Mouse (Mus musculus) liver, embryonic 13.5 days (tissue): ENCODE results near the gene Chst11. TPM values are rescaled to one million over a fixed set of nuclear protein-coding genes. Genes with fewer than 3 reads are reported as not detected.

Source experiments
- ATAC-seq: fragments of 200-750 bp; cut with Nextera tagmentation; 2 replicates; pipeline ENCODE4 v1.8.0; 2017; ENCODE audit warnings: low read depth, mild to moderate bottlenecking, moderate number of reproducible peaks, moderate library complexity
- DNase-seq: peaks from one replicate; pipeline ENCODE4 v3.0.0; 2022
- H3K27ac ChIP-seq: fragments of 300-500 bp; sonication (generic); 2 replicates; pipeline ENCODE4 v1.5.1; 2015; ENCODE audit warnings: moderate library complexity, mild to moderate bottlenecking, inconsistent platforms
- H3K27me3 ChIP-seq: fragments of 300-500 bp; sonication (generic); 2 replicates; pipeline ENCODE4 v1.6.1; 2015; ENCODE audit warnings: mild to moderate bottlenecking, inconsistent platforms
- H3K36me3 ChIP-seq: fragments of 300-500 bp; sonication (generic); 2 replicates; pipeline ENCODE4 v1.6.1; 2015; ENCODE audit warnings: mild to moderate bottlenecking, inconsistent platforms
- H3K4me1 ChIP-seq: fragments of 300-500 bp; sonication (generic); replicated peaks from 2 replicates; pipeline ENCODE4 v1.6.1; 2015; ENCODE audit warnings: inconsistent platforms
- H3K4me2 ChIP-seq: fragments of 300-500 bp; sonication (generic); 2 replicates; pipeline ENCODE4 v1.6.1; 2015; ENCODE audit warnings: inconsistent platforms, mild to moderate bottlenecking, moderate library complexity
- H3K4me3 ChIP-seq: fragments of 300-500 bp; sonication (generic); replicated peaks from 2 replicates; pipeline ENCODE4 v1.5.1; 2015; ENCODE audit warnings: mild to moderate bottlenecking, inconsistent platforms
- H3K9ac ChIP-seq: fragments of 300-500 bp; sonication (generic); 2 replicates; pipeline ENCODE4 v1.6.1; 2015; ENCODE audit warnings: mild to moderate bottlenecking, inconsistent platforms
- H3K9me3 ChIP-seq: fragments of 300-500 bp; sonication (generic); replicated peaks from 2 replicates; pipeline ENCODE4 v1.6.1; 2016; ENCODE audit warnings: inconsistent platforms
- WGBS: fragments of 180-500 bp; shearing (Covaris S2); methylation state at CpG from one replicate; pipeline ENCODE4 v1.1.7; 2015; ENCODE audit not compliant: insufficient replicate concordance; 5-methylcytosine and 5-hydroxymethylcytosine counted together
- polyA plus RNA-seq: library from polyadenylated mRNA; unstranded; fragments of >200 nt; fragmentation: Nextera tagmentation; extraction: Ambion mirVana; gene quantifications from 2 replicates; pipeline ENCODE4 v1.2.1, GENCODE M21; 2015

Gene Chst11
- polyA plus RNA-seq, 1 experiment from 2014 or later = 1.3 TPM

DNA sequence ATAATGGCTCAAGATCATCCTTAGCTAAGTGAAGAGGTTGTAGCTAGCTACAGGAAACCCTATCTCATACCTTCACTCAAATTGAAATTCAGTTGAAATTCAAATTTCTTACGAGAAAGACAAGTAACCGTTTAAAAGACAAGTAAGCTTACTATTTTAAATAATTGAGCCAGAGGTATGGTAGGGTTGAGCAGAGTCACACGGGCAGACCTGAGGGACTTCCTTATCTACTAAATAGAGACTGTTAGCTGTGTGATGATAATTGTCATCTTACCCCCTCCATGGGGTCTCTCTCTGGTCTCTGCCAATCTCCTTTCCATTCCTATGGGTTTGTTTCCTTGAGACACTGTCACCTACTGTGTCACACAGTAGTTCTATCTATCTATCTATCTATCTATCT, 30.6 kb downstream of the Chst11 start:
- Histone ChIP-seq H3K4me2 (peak overlapping the region; percentile 71; the same call in 1 of the 2 replicates), H3K9ac (no peak overlapping the region), H3K4me1 (peaks cover 93% of the 10 kb centered on the region), H3K27ac (peak overlapping the region; percentile 98), H3K4me3 (no peak overlapping the region), H3K27me3 (no peaks in the 10 kb centered on the region), H3K9me3 (peaks cover 2% of the 10 kb centered on the region; the same call in 1 of the 2 replicates), H3K36me3 (no peaks in the 10 kb centered on the region; the same call in 1 of the 2 replicates)
- WGBS = 42% methylated on average over 3 of the region's 3 CpGs
- ATAC-seq (no peak), DNase-seq (no peak)

DNA sequence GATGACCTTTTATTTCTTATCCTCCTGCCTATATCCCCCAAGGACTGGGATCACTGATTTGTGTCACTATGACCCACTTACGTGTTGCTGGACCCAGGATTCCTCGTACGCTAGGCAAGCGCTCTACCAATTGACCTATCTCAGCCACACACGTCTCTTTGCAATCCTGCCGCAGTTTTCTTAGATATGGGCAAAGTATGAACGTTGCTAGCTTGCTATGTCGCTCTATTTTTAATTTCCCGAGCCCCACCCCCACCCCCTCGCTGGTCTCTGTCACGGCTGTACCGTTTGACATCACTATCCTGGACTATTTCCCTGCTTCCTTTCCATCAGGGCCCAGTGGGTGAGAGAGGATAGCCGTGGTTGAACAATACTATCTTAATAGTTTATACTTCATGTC, 31.5 kb downstream of the Chst11 start:
- peak overlapping the region; percentile 72 for H3K9ac ChIP-seq
- no peak for DNase-seq
- H3K4me3 ChIP-seq = 0 out of 2 replicates have a peak overlapping the region, but pooled peaks have one; percentile 5
- peaks cover 2% of the 10 kb centered on the region; the same call in 1 of the 2 replicates for H3K9me3 ChIP-seq
- peak overlapping the region; percentile 71 for H3K4me2 ChIP-seq
- peak overlapping the region; percentile 98 for H3K27ac ChIP-seq
- no peaks in the 10 kb centered on the region; the same call in 1 of the 2 replicates for H3K36me3 ChIP-seq
- ATAC-seq = peak; percentile 3; the same call in 1 of the 2 replicates
- H3K27me3 ChIP-seq = no peaks in the 10 kb centered on the region
- H3K4me1 ChIP-seq = peaks cover 97% of the 10 kb centered on the region
- 16% methylated on average over 13 of the region's 13 CpGs for WGBS

DNA sequence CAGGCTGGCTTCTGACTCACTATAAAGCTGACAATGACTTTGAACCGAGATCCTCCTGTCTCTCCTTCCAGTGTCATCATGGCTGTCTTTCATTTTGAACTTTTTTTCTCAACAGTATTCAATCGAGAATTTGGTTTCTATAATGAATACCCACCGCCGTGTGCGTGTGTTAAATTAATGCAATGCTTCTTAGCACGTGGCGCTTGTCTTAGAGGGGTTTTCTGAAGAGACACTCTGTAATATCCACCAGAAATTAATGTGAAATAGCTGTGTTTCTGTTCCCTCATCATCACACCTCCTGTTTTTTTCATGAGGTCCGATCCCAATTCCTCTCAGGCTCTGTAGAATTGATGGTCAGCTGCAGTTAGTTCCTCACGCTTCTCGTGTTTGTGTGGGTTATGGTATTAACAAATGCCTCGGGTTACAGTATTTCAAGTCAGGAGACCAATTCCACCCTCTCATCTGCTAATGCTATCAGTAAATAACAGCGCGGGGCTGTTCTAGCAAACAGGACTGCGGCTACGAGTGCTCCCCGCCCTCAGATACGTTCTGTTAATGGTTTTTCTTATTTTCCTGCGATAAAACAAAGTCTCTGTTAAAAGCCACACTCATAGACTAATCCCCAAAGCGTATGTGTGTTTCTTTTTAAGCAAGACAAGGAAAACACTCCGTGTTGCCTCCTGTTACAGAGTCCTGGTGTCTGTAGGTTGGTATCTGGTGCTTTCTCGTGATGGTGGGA, 32.6 kb downstream of the Chst11 start:
- Histone ChIP-seq H3K27me3 (no peaks in the 10 kb centered on the region), H3K4me2 (peak overlapping the region; percentile 71), H3K9me3 (peaks cover 2% of the 10 kb centered on the region; the same call in 1 of the 2 replicates), H3K4me3 (peak overlapping the region; percentile 36), H3K4me1 (peaks cover 97% of the 10 kb centered on the region), H3K27ac (peak overlapping the region; percentile 98), H3K36me3 (no peaks in the 10 kb centered on the region; the same call in 1 of the 2 replicates), H3K9ac (peak overlapping the region; percentile 72)
- DNase-seq = peak; percentile 58
- peak; percentile 56 for ATAC-seq
- WGBS = 24% methylated on average over 21 of the region's 21 CpGs

DNA sequence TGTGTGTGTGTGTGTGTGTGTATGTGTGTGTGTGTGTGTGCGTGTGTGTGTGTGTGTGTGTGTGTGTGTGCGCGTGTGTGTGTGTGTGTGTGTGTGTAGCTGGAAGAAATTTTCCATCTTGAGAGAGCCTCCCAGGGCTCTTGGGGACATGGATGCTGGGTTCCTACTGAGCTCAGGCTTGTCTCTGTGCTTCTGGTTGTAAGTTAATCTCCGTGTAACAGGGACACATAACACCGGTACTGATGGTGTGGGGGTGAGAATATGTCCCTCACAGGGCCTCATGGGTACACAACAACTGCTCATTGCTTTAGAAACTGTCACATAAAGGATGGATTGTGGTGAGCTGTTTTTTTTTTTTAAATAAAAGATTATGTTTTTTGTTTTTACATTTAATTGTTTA, 33.2 kb downstream of the Chst11 start:
- H3K4me2 ChIP-seq = peak overlapping the region; percentile 71
- H3K27ac ChIP-seq = peak overlapping the region; percentile 98
- H3K4me3 ChIP-seq = peak overlapping the region; percentile 36
- peaks cover 2% of the 10 kb centered on the region; the same call in 1 of the 2 replicates for H3K9me3 ChIP-seq
- ATAC-seq (peak; percentile 40), DNase-seq (no peak)
- H3K36me3 ChIP-seq = no peaks in the 10 kb centered on the region; the same call in 1 of the 2 replicates
- H3K9ac ChIP-seq = peak overlapping the region; percentile 72
- H3K4me1 ChIP-seq = peaks cover 95% of the 10 kb centered on the region
- no peaks in the 10 kb centered on the region for H3K27me3 ChIP-seq
- WGBS = 16% methylated on average over 3 of the region's 5 CpGs

DNA sequence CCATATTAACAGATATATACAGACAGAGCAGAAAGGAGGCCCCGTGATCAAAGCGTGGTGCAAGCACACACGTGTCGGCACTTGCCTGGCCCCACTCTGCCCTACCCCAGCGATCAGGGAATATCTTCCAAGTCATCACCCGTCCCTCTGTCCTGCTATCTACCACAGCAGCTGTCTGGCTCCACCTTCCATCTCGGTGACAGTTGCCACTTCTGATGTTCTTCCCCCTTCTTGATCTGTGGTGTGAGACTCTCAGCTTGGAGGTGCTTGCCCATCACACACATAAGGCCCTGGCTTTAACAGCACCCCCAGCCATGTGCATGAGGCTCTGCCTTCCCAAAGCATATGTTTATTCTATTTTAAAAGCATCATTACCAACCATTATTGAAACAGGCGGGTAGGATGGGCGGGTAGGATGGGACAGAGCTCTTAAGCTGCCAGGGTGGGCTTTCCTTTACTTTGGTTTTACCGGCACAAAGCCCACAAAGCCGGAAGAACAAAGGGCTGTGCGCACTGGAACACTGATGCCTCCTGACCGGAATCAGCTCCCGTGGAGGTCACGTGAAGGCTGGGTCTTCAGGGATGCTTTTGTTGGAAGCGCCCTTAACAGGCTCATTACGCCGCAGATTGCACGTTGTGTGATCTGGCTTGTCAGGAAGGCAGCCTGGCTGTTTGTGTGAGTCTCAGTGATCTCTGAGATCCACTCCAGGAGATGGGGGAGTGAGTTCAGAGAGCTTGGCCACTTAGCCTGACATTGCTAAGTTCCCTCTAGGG, 34.4 kb downstream of the Chst11 start:
- DNase-seq = peak; percentile 86
- peak; percentile 94 for ATAC-seq
- H3K27ac ChIP-seq = peak overlapping the region; percentile 98
- peak overlapping the region; percentile 71 for H3K4me2 ChIP-seq
- H3K36me3 ChIP-seq = no peaks in the 10 kb centered on the region; the same call in 1 of the 2 replicates
- 28% methylated on average over 19 of the region's 19 CpGs for WGBS
- H3K9me3 ChIP-seq = peaks cover 2% of the 10 kb centered on the region; the same call in 1 of the 2 replicates
- H3K4me3 ChIP-seq = peak overlapping the region; percentile 36
- peaks cover 91% of the 10 kb centered on the region for H3K4me1 ChIP-seq
- peak overlapping the region; percentile 75 for H3K9ac ChIP-seq
- H3K27me3 ChIP-seq = no peaks in the 10 kb centered on the region

DNA sequence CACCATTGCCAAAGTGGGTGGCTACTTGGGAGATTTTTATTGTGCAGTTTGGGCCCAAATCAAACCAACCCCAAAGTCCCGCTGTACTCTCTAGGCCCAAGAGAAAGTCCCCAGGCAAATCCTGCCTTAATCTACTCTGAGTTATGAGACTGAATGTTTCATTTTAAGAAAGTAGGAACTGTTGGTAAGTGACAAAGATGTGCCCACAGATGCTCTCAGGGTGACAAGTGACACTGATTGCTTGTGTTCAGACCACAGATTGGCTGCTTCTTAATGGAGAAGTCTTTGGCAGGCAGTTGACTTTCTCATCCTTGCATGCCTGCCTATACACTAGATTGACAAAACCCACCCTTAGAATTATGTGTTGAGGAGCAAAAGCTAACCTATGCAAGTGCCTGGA, 37.3 kb downstream of the Chst11 start:
- Histone ChIP-seq H3K27ac (peak overlapping the region; percentile 98; the same call in 1 of the 2 replicates), H3K9me3 (no peaks in the 10 kb centered on the region), H3K9ac (no peak overlapping the region), H3K4me2 (no peak overlapping the region), H3K27me3 (no peaks in the 10 kb centered on the region), H3K36me3 (no peaks in the 10 kb centered on the region; the same call in 1 of the 2 replicates), H3K4me3 (no peak overlapping the region), H3K4me1 (peaks cover 74% of the 10 kb centered on the region)
- whole genome bisulfite sequencing = 97% methylated on average over 1 of the region's 1 CpGs
- no peak for DNase-seq
- no peak for ATAC-seq

DNA sequence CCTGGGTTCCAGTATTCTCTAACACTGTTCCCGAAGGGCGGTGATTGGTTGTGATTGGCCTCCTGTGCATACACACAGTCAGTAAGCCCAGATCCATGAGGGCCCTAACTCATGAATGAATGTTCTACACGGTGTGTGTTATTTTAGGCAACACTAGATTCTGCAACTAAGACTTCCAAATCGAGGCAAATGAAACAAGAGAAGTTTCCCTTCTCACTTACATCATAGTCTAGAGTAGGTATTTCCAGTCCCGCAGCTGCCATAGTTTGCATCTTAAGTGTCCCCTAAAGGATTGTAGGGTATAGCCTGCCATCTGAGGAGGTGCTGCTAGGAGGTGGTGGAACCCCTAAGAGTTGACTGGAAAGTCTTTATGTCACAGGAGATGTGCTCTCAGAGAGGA, 40.9 kb downstream of the Chst11 start:
- H3K9ac ChIP-seq = no peak overlapping the region
- no peak overlapping the region; the same call in 1 of the 2 replicates for H3K27ac ChIP-seq
- H3K9me3 ChIP-seq = no peaks in the 10 kb centered on the region
- ATAC-seq (no peak), DNase-seq (no peak)
- no peak overlapping the region for H3K4me3 ChIP-seq
- no peaks in the 10 kb centered on the region; the same call in 1 of the 2 replicates for H3K36me3 ChIP-seq
- WGBS = 82% methylated on average over 5 of the region's 5 CpGs
- no peaks in the 10 kb centered on the region for H3K27me3 ChIP-seq
- no peak overlapping the region for H3K4me2 ChIP-seq
- peaks cover 76% of the 10 kb centered on the region for H3K4me1 ChIP-seq

DNA sequence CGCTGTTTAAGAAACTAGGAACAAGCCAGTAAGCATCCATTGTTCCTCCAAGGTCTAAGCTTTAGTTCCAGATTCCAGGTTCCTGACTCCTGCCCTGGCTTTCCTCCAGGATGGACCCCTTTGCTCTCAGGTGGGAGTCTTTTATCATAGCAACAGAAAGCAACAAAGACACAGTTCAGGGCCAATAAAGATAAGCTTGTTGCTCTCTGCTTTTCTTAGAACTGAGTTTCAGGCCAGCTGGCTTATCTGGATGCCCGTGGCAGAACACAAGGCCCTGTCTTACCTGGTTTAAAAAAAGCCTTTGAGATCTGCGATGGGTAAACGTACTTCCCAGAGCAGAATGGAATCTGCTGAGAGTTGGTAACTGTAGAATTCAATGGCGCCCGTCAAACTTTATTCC, 42.4 kb downstream of the Chst11 start:
- ATAC-seq (peak; percentile 79), DNase-seq (peak; percentile 33)
- peak overlapping the region; percentile 27; the same call in 1 of the 2 replicates for H3K4me2 ChIP-seq

DNA sequence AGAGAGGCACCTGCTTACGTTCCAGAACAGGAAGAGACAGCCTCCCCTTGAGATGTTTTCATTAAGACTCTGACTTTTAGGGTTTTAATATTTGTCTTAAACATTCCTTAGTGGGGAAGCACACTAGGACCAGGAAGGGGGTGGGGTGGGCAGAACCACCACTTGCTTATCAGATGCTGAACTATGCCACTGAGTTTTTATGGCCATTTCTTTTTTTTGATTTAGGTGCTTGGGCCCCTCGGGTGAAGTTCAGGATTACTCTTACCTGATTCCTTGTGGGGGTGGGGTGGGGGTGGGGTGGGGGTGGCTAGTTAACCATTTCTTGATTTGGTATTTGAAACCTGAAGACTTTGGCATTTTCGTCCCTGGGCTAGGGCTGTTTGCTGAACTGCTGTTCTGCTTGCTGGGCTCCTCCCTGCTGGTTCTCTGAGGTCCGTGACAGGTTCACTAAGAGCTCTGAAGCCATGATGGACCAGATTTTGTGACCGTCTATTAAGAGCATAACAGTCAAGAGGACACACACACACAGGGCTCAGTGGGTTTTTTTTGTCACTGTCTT, 44.9 kb downstream of the Chst11 start:
- 61% methylated on average over 5 of the region's 5 CpGs for WGBS
- H3K27me3 ChIP-seq = no peaks in the 10 kb centered on the region
- no peaks in the 10 kb centered on the region for H3K36me3 ChIP-seq
- no peak overlapping the region for H3K4me2 ChIP-seq
- no peak overlapping the region for H3K4me3 ChIP-seq
- H3K9ac ChIP-seq = no peak overlapping the region
- H3K9me3 ChIP-seq = no peaks in the 10 kb centered on the region
- no peak for DNase-seq
- ATAC-seq = no peak
- peak overlapping the region; percentile 9; the same call in 1 of the 2 replicates for H3K27ac ChIP-seq
- peaks cover 78% of the 10 kb centered on the region for H3K4me1 ChIP-seq

More for the DNA sequence above, 42.4 kb downstream of the Chst11 start:
- H3K9ac ChIP-seq = no peak overlapping the region
- H3K4me3 ChIP-seq = no peak overlapping the region
- H3K4me1 ChIP-seq = peaks cover 76% of the 10 kb centered on the region
- H3K9me3 ChIP-seq = no peaks in the 10 kb centered on the region
- no peaks in the 10 kb centered on the region; the same call in 1 of the 2 replicates for H3K36me3 ChIP-seq
- WGBS = 43% methylated on average over 6 of the region's 6 CpGs
- no peaks in the 10 kb centered on the region for H3K27me3 ChIP-seq
- H3K27ac ChIP-seq = peak overlapping the region; percentile 65

DNA sequence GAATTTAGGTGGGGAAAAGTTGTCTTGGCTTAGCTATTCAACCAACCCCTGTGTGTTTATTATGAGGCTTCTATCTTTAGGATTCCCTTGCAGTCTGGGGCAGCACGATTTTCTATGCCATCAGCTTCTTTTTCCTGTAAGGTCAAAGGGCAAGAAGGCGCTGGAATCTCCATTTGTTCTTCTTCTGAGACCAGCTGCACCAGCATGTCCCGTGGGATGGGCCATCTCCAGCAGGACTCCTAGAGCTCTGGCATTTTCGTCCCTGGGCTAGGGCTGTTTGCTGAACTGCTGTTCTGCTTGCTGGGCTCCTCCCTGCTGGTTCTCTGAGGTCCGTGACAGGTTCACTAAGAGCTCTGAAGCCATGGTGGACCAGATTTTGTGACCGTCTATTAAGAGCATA, 45.6 kb downstream of the Chst11 start:
- Histone ChIP-seq H3K36me3 (no peaks in the 10 kb centered on the region), H3K4me1 (peaks cover 78% of the 10 kb centered on the region), H3K9me3 (no peaks in the 10 kb centered on the region), H3K9ac (no peak overlapping the region), H3K4me3 (no peak overlapping the region), H3K27ac (no peak overlapping the region), H3K4me2 (no peak overlapping the region), H3K27me3 (no peaks in the 10 kb centered on the region)
- 73% methylated on average over 6 of the region's 6 CpGs for WGBS
- no peak for DNase-seq
- ATAC-seq = no peak

DNA sequence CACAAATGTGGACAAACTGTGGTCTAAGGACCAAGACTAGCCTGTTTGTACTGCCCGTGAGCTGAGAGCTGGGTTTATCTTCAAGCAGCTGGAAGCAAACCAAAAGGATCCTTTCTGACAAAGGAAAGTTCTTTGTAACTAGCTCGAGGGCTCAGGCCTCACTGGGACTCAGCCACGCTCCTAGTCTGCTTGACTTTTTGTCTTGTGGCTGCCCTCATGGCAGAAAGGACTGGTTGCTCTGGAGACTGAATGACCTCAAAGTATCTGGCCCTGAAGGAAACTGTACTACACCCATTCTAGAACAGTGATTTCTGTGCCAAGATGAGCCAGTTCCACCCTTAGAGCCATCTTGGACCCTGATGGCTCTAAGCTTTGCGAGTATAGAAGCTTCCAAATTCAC, 46.3 kb downstream of the Chst11 start:
- Histone ChIP-seq H3K27ac (no peak overlapping the region), H3K4me3 (no peak overlapping the region), H3K4me1 (peaks cover 81% of the 10 kb centered on the region), H3K4me2 (no peak overlapping the region), H3K36me3 (no peaks in the 10 kb centered on the region), H3K9ac (no peak overlapping the region), H3K27me3 (no peaks in the 10 kb centered on the region), H3K9me3 (no peaks in the 10 kb centered on the region)
- 71% methylated on average over 4 of the region's 4 CpGs for WGBS
- DNase-seq (no peak), ATAC-seq (no peak)
